Mouse (Mus musculus) heart, postnatal 0 days (tissue): Measurements from ENCODE around the gene Rp9. TPM values are rescaled to one million over a fixed set of nuclear protein-coding genes. Genes with fewer than 3 reads are reported as not detected.
"Not testable (repeated sequence)": the region's sequence is repeated elsewhere in the genome, so short reads cannot be mapped to it uniquely, and the experiment has no call there.

Experiments
- ATAC-seq: fragments of 200-750 bp; cut with Nextera tagmentation; 2 replicates; pipeline ENCODE4 v1.8.0; 2017; ENCODE audit warnings: low read depth, moderate number of reproducible peaks, moderate library complexity; ENCODE audit not compliant: insufficient read depth
- DNase-seq: peaks from one replicate; pipeline ENCODE4 v3.0.0-alpha.2; 2016; ENCODE audit warnings: low spot score
- H3K27ac ChIP-seq: fragments of 300-500 bp; sonication (generic); 2 replicates; pipeline ENCODE4 v1.5.1; 2014; ENCODE audit warnings: low read depth, mild to moderate bottlenecking
- H3K27me3 ChIP-seq: fragments of 300-500 bp; sonication (generic); 2 replicates; pipeline ENCODE4 v1.6.1; 2014; ENCODE audit warnings: low read length, mixed read lengths; ENCODE audit not compliant: control insufficient read depth, insufficient read depth
- H3K36me3 ChIP-seq: fragments of 300-500 bp; sonication (generic); replicated peaks from 2 replicates; pipeline ENCODE4 v1.6.1; 2014; ENCODE audit warnings: low read length, mixed read lengths; ENCODE audit not compliant: control insufficient read depth, insufficient read depth
- H3K4me1 ChIP-seq: fragments of 300-500 bp; sonication (generic); 2 replicates; pipeline ENCODE4 v1.6.1; 2014; ENCODE audit warnings: antibody characterized with exemption; ENCODE audit not compliant: control insufficient read depth, insufficient read depth
- H3K4me2 ChIP-seq: fragments of 300-500 bp; sonication (generic); 2 replicates; pipeline ENCODE4 v1.6.1; 2014; ENCODE audit warnings: low read depth, mild to moderate bottlenecking, low read length, moderate library complexity
- H3K4me3 ChIP-seq: fragments of 300-500 bp; sonication (generic); 2 replicates; pipeline ENCODE4 v1.5.1; 2014; ENCODE audit warnings: low read depth, low read length
- H3K9ac ChIP-seq: fragments of 300-500 bp; sonication (generic); replicated peaks from 2 replicates; pipeline ENCODE4 v1.6.1; 2014; ENCODE audit warnings: low read depth, low read length, mixed read lengths
- H3K9me3 ChIP-seq: fragments of 300-500 bp; sonication (generic); replicated peaks from 2 replicates; pipeline ENCODE4 v1.6.1; 2016; ENCODE audit warnings: low read length; ENCODE audit not compliant: control insufficient read depth
- CTCF ChIP-seq: IDR thresholded peaks from 2 replicates; pipeline ENCODE4 v1.5.1; 2016; ENCODE audit warnings: antibody characterized with exemption, control low read depth, low read depth
- EP300 ChIP-seq: IDR thresholded peaks from 2 replicates; pipeline ENCODE4 v1.6.1; 2016; ENCODE audit warnings: antibody characterized with exemption, low read depth
- WGBS: fragments of 180-500 bp; shearing (Covaris S2); extraction: QIAGEN DNeasy Blood & Tissue Kit; methylation state at CpG from one replicate; pipeline ENCODE4 v1.1.7; 2014; 5-methylcytosine and 5-hydroxymethylcytosine counted together
- polyA plus RNA-seq: library from polyadenylated mRNA; unstranded; fragments of >200 nt; fragmentation: Nextera tagmentation; extraction: Ambion mirVana; gene quantifications from 2 replicates; pipeline ENCODE4 v1.2.1, GENCODE M21; 2015
- total RNA-seq: library from RNA; depleted of rRNA; stranded (reverse); fragments of >200 nt; gene quantifications from 2 replicates; pipeline ENCODE4 v1.2.3, GENCODE M21; 2014; ENCODE audit warnings: low replicate concordance

The Rp9 gene
- total and polyA plus RNA-seq, 2 experiments from 2014 or later, result 41.5 to 50.9 TPM

DNA sequence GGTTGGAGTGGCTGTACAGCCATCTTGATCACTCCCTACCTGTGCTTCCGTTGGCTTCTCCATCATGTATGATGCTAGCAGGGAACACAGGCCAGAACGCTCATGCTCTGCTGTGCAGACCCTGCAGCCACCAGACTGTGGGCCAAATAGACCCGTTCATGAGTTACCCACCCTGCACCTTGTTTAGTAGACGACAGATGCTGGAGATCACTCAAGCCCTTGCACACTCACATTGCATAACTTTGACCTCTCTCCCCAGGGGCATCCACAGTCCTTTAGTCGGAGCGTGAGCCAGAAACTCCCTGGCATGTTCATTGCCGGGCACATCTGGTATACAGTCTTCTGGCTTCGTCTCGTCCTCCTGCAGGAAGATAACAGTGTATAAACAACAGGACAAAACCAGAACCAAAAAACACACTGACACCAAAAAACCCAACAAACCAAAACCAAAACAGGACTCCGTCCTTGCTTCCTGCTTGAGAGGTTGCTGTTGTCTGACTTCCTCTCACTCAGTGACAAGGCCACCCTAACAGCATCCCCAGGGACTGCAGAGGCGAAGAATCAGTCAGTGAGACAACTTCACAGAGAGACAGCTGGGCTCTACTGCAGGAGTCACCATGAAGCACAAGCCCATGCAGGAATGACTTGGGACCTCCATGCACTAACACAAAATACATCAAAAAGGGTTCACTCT lies 12.3 kb downstream of the Rp9 start:
- no peaks in the 10 kb centered on the region for H3K27me3 ChIP-seq
- no peak overlapping the region for H3K9ac ChIP-seq
- H3K36me3 ChIP-seq, result peaks cover 69% of the 10 kb centered on the region
- 81% methylated on average over 11 of the region's 11 CpGs for WGBS
- ATAC-seq (no peak), DNase-seq (no peak)
- no peaks in the 10 kb centered on the region for H3K4me1 ChIP-seq
- TF ChIP-seq CTCF, result no peak
- no peak for TF ChIP-seq EP300
- H3K4me2 ChIP-seq, result no peak overlapping the region
- H3K27ac ChIP-seq, result no peak overlapping the region
- no peak overlapping the region for H3K4me3 ChIP-seq
- H3K9me3 ChIP-seq, result no peaks in the 10 kb centered on the region

DNA sequence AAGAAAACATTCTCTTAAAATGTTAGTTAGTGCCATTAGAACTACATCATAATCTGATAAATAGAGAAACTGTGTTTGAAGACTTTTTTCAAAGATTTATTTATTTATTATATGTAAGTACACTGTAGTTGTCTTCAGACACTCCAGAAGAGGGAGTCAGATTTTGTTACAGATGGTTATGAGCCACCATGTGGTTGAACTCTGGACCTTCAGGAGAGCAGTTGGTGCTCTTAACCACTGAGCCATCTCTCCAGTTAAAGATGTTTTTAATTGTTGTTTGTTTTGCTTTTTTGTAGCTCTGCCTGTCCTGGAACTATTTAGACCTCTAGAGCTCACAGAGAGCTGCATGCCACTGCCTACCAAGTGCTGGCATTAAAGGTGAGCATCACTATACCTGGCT lies 14.5 kb downstream of the Rp9 start:
- Histone ChIP-seq H3K27ac (no peak overlapping the region), H3K4me3 (no peak overlapping the region), H3K4me1 (no peaks in the 10 kb centered on the region), H3K9ac (no peak overlapping the region), H3K36me3 (peaks cover 80% of the 10 kb centered on the region), H3K4me2 (no peak overlapping the region), H3K9me3 (no peaks in the 10 kb centered on the region), H3K27me3 (no peaks in the 10 kb centered on the region)
- DNase-seq (no peak), ATAC-seq (no peak)
- TF ChIP-seq CTCF (no peak), EP300 (no peak)

DNA sequence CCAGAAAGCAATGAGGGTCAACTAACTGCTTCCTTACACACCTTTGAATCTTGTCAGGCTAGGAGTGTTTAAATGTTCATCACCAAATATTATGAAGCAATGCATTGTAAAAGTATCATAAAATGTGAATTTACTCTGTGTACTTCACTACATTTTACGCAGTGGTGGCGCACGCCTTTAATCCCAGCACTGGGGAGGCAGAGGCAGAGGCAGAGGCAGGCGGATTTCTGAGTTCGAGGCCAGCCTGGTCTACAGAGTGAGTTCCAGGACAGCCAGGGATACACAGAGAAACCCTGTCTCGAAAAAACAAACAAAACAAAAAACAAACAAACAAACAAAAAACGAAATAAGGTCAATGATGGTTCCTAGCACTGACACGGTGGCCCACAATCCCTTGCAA lies 15.6 kb downstream of the Rp9 start, which contains the start of gene Gm17545:
Gene Gm17545, plus strand, starts transcription at position 301 of the 400 bp plus-strand sequence.
- not testable (repeated sequence) for H3K4me1 ChIP-seq, H3K9me3 ChIP-seq, DNase-seq, H3K4me3 ChIP-seq, H3K27me3 ChIP-seq, H3K27ac ChIP-seq, ATAC-seq, H3K4me2 ChIP-seq, H3K9ac ChIP-seq
- peaks cover 87% of the 10 kb centered on the region for H3K36me3 ChIP-seq
- 89% methylated on average over 8 of the region's 8 CpGs for WGBS

DNA sequence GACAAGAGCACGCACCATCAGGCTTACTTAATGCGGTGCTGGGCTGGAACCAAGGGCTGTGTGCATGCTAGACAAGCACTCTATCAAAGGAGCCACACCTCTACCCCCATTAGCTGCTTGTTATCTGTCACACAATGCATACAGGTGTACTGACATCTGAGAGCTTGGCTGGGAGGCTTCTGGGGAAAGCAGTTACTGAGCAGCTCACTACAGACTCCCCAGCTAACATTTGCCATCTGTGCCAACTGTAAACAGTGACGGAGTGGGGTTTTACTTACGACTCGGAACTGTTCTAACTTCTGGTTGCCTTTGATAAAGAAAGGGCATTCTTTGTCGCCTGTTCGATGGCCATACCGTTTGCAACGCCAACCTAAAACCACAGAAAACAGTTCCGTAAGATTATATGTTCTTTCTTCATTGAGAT lies 16.0 kb downstream of the Rp9 start:
- no peak for DNase-seq
- 92% methylated on average over 10 of the region's 10 CpGs for WGBS

DNA sequence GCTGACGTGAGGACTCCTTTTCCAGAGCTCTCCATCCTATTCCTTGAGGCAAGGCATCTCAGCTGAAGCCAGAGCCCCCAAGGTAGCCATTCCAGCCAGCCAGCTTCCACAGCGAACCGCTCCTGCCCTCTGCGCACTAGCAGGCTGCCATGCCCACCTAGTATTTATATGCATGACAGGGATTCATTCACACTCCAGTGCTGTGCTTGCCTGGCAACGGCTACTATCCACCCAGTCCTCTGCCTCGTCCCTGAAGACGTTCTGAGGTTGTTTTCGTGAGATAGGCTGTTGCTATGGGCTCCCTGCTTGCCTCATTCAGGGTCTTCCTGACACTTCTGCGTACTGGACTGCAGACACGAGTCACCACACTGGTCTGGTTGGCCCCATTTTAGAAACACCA lies 16.8 kb downstream of the Rp9 start:
- DNase-seq, result no peak
- peaks cover 94% of the 10 kb centered on the region for H3K36me3 ChIP-seq
- no peak overlapping the region for H3K4me3 ChIP-seq
- no peak overlapping the region for H3K9ac ChIP-seq
- no peak overlapping the region for H3K4me2 ChIP-seq
- no peak for ATAC-seq
- no peak for TF ChIP-seq CTCF
- TF ChIP-seq EP300, result no peak
- no peak overlapping the region for H3K27ac ChIP-seq
- H3K27me3 ChIP-seq, result no peaks in the 10 kb centered on the region
- no peaks in the 10 kb centered on the region for H3K4me1 ChIP-seq
- H3K9me3 ChIP-seq, result no peaks in the 10 kb centered on the region
- 68% methylated on average over 10 of the region's 10 CpGs for WGBS

More for the DNA sequence above, 16.0 kb downstream of the Rp9 start:
- Histone ChIP-seq H3K9me3 (no peaks in the 10 kb centered on the region), H3K27ac (no peak overlapping the region), H3K9ac (no peak overlapping the region), H3K4me1 (no peaks in the 10 kb centered on the region), H3K4me3 (no peak overlapping the region), H3K36me3 (peaks cover 89% of the 10 kb centered on the region), H3K27me3 (no peaks in the 10 kb centered on the region), H3K4me2 (no peak overlapping the region)
- TF ChIP-seq EP300 (no peak), CTCF (no peak)
- ATAC-seq, result no peak

DNA sequence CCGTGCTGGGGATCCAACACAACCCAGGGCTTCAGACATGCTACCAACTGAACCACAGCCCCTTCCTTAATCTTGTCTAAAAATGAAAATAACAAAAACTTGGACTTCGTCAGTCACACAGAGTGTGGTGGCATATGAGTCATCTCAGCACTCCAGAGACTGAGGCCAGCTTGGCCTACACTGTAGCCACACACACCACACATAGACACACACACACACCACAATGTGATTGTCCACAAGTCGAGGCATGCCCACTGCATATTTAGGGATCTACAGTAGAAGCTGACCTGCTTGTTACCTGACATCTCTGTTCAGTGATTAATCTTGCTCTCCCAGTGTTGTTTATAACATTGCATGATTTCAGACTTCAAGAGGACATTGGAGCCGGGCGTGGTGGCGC lies 20.3 kb downstream of the Rp9 start:
- DNase-seq, result no peak
- 88% methylated on average over 6 of the region's 6 CpGs for WGBS
- Histone ChIP-seq H3K4me1 (no peaks in the 10 kb centered on the region), H3K27me3 (no peaks in the 10 kb centered on the region), H3K36me3 (peaks cover 68% of the 10 kb centered on the region), H3K27ac (no peak overlapping the region), H3K9me3 (no peaks in the 10 kb centered on the region), H3K4me3 (no peak overlapping the region), H3K9ac (no peak overlapping the region), H3K4me2 (no peak overlapping the region)
- TF ChIP-seq CTCF (no peak), EP300 (no peak)
- ATAC-seq, result no peak
